Mouse (Mus musculus) C2C12 (cell line): ENCODE measurements around the gene Epha10.

Experiments used
- CTCF ChIP-seq: IDR thresholded peaks from one replicate; pipeline ENCODE4 v1.5.1; 2011; ENCODE audit not compliant: control insufficient read depth, insufficient read depth, insufficient read length
- USF1 ChIP-seq: IDR thresholded peaks from one replicate; pipeline ENCODE4 v1.6.1; 2011; ENCODE audit warnings: low read depth, mild to moderate bottlenecking, control low read depth, moderate library complexity

DNA sequence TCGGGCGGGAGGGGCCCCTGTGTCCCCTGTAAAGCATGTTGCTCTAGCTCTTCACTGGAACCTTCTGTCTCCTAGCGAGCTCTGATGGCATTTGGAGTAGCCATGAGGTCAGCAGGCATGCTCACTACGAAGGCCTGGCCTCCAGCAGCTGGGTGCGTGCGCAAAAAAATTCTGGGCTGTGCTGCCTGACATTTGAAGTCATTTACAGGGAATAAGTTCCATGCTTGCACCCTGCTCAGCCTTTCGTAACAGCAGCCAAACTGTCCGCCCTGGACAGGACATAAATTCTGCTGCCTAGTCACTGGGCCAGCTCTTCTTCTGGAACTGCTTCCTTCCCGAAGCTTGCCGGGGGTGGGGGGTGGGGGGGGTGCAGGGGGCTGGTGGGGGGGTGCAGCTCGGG, 78.4 kb downstream of the Epha10 start:
- TF ChIP-seq USF1 (no peak), CTCF (no peak)
